Mouse (Mus musculus) neutrophil, adult 83 days (primary cell): ENCODE measurements around the gene Olfr152. TPM values are rescaled to one million over a fixed set of nuclear protein-coding genes. Genes with fewer than 3 reads are reported as not detected.

Experiments
- total RNA-seq, 2 experiments: library from RNA; stranded (reverse); gene quantifications; one replicate each; pipeline ENCODE4 v1.2.4; 2023

The Olfr152 gene
- total RNA-seq, result not detected

GRCm38 (mm10) chr2:87779183-87779582 is at the start of gene Olfr152:
Olfr152 (plus strand) TSS chr2:87779483.

DNA sequence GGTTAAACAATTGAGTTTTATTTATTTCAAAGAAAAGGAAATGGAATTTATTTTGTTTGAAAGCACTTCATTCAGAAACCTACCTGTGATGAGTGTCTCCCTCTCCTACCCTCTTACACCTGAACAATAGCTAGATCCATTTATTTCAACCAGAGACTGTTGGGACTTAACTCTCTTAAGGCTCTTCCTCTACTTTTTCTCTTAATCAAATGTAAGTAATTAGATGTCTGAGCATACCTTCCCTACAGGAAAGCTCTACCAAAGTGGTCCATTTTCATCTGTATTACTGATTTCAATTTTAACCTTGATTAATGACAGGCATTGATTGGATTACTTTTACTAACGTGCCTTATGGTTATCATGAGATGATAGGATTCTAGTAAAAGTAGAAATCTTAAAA is 39.4 kb upstream of the Olfr152 start, which contains the start of gene Olfr1138:
Olfr1138 (minus strand) TSS at position 101 of the 400 bp plus-strand sequence.

GRCm38 (mm10) chr2:87743452-87743851 is 35.8 kb upstream of the Olfr152 start, which contains the start of gene Olfr1140:
Olfr1140 (plus strand) TSS chr2:87743752.

DNA sequence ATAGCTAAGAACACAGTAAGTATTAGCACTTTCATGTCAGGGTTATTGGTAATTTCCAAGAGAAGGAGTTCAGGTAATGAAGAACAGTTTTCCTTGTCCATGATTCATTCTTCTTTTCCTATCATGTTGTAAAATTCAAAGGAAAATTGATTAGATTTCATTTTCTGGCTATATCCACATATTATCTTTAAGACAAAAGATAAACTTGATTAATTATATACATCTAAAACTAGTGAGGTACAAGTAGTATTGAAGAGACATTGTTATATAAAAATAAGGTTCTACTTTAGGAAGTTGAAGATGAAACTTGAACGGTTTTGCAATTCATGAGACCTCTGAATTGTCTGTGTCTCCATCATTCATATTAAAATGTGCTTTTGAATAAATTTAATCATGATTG is 25.4 kb upstream of the Olfr152 start, which contains the start of gene Olfr1141:
Olfr1141 (minus strand) TSS at position 101 of the 400 bp plus-strand sequence.

DNA sequence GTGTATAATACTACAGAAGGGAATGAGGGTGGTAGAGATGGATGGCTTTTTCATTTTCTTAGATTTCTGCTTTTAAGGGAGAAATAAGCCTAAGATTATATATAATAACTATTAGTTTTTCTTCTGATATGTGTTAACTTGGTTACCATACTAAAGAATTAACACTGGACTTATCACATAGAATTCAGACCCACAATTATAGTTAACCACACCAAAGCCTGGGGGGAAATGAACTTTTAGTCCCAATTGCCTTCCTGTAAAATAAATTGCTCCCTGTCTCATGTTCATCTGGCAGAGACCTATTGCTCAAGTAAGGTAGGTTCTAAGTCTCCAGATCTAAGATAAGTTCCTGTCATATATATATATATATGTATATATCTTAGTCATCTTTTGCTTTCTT is 21.0 kb downstream of the Olfr152 start, which contains the start of gene Olfr1143:
Olfr1143 (plus strand) TSS at position 301 of the 400 bp plus-strand sequence.

GRCm38 (mm10) chr2:87809522-87809921 is 30.2 kb downstream of the Olfr152 start, which contains the start of gene Olfr1145:
Olfr1145 (plus strand) TSS chr2:87809822.

GRCm38 (mm10) chr2:87830233-87830632 is 51.0 kb downstream of the Olfr152 start, which contains the start of gene Olfr1148:
Olfr1148 (plus strand) TSS chr2:87830533.

Other genes with a start within 250 kb of the Olfr152 start
- not detected for gene Olfr153, start 247.7 kb upstream of the Olfr152 start, total RNA-seq
- not detected for gene Olfr1128, start 233.9 kb upstream of the Olfr152 start, total RNA-seq
- not detected for gene Olfr1129, start 205.6 kb upstream of the Olfr152 start, total RNA-seq
- gene Olfr1130, start 173.3 kb upstream of the Olfr152 start, total RNA-seq, result not detected
- not detected for gene Olfr1131, start 152.4 kb upstream of the Olfr152 start, total RNA-seq
- not detected for gene Olfr1132, start 141.9 kb upstream of the Olfr152 start, total RNA-seq
- not detected for gene Olfr1133, start 132.1 kb upstream of the Olfr152 start, total RNA-seq
- not detected for gene Olfr1134, start 121.0 kb upstream of the Olfr152 start, total RNA-seq
- not detected for gene Olfr1135, start 105.8 kb upstream of the Olfr152 start, total RNA-seq
- not detected for gene Olfr1136, start 85.5 kb upstream of the Olfr152 start, total RNA-seq
- gene Olfr1137, start 66.3 kb upstream of the Olfr152 start, total RNA-seq, result not detected
- not detected for gene Olfr1138, start 39.5 kb upstream of the Olfr152 start, total RNA-seq
- gene Olfr1140, start 35.7 kb upstream of the Olfr152 start, total RNA-seq, result not detected
- gene Olfr1141, start 25.5 kb upstream of the Olfr152 start, total RNA-seq, result not detected
- gene Olfr1143, start 21.1 kb downstream of the Olfr152 start, total RNA-seq, result not detected
- not detected for gene Olfr1145, start 30.3 kb downstream of the Olfr152 start, total RNA-seq
- not detected for gene Olfr1148, start 51.0 kb downstream of the Olfr152 start, total RNA-seq
- gene Olfr1150-ps1, start 64.5 kb downstream of the Olfr152 start, total RNA-seq, result not detected
- gene Olfr1151, start 76.4 kb downstream of the Olfr152 start, total RNA-seq, result not detected
- gene Olfr1152, start 87.0 kb downstream of the Olfr152 start, total RNA-seq, result not detected
- gene Olfr1153, start 115.5 kb downstream of the Olfr152 start, total RNA-seq, result not detected
- gene Olfr1154, start 125.7 kb downstream of the Olfr152 start, total RNA-seq, result not detected
- not detected for gene Olfr1155, start 165.7 kb downstream of the Olfr152 start, total RNA-seq
- not detected for gene Olfr1156, start 173.6 kb downstream of the Olfr152 start, total RNA-seq
- not detected for gene Olfr1157, start 188.8 kb downstream of the Olfr152 start, total RNA-seq
- gene Olfr74, start 195.2 kb downstream of the Olfr152 start, total RNA-seq, result not detected
- gene Olfr1158, start 210.6 kb downstream of the Olfr152 start, total RNA-seq, result not detected
- not detected for gene Olfr1160, start 228.8 kb downstream of the Olfr152 start, total RNA-seq
- gene Olfr1161, start 243.3 kb downstream of the Olfr152 start, total RNA-seq, result not detected